Comparison of ENCODE assay signal across 16 mouse cellular contexts in the genomic region with DNA sequence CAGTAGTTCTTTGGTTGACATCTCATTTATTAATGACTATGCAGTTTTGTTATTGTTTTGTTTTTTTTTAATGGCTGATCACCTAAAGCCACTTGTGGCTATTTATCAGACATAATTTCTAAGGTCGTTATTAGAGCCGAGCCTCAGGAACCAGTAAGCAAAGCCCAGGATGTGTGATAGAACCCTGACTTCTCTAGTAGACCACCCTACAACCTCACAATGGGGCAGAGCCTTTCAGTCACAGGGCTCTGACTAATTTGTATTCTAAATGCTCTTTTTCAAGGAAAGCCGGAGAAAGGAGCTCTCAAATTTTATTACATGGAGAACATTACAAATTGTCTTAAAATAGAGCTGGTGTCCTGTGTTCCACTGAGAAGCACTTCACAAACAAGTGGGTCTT.
A peak's percentile ranks its signal among the peaks of the same experiment; 100 is the strongest.
DNase-seq lines count a peak whose midpoint lies in the region; ATAC-seq and TF ChIP-seq lines count a peak whose summit lies in the region.
"Had no signal": no experiment of that assay in that cellular context is flagged by ENCODE, and none has a peak within 500 bp of the region (broad histone marks: within the 10 kb centered on the region; RNA-seq: fewer than 3 reads in every experiment).

No protein-coding gene starts in this region.

- ATAC-seq in forebrain, embryonic 14.5 days: peak; percentile 24; the same call in 1 of the 2 replicates
- ATAC-seq in forebrain, postnatal 0 days: no peak
- no peak for ATAC-seq in lung, embryonic 15.5 days (ENCODE audit: borderline replicate concordance, extremely low read depth, low FRiP score, low TSS enrichment)
- ATAC-seq in hindbrain, embryonic 14.5 days (ENCODE audit: low FRiP score): no peak
- no peak for ATAC-seq in midbrain, postnatal 0 days (ENCODE audit: low FRiP score)

- H3K4me1 ChIP-seq in forebrain, embryonic 14.5 days (ENCODE audit: control insufficient read depth, insufficient read depth, low read length): peaks cover 12% of the 10 kb centered on the region
- 0 out of 2 replicates have a peak, but pooled peaks cover 7% of the 10 kb centered on the region for H3K4me1 ChIP-seq in forebrain, postnatal 0 days (ENCODE audit: insufficient read depth)
- peaks cover 21% of the 10 kb centered on the region for H3K4me1 ChIP-seq in lung, embryonic 15.5 days
- H3K4me1 ChIP-seq in hindbrain, embryonic 14.5 days (replicated peaks; ENCODE audit: control insufficient read depth, insufficient read depth, low read length): peaks cover 14% of the 10 kb centered on the region
- peaks cover 3% of the 10 kb centered on the region; the same call in 1 of the 2 replicates for H3K4me1 ChIP-seq in midbrain, postnatal 0 days (ENCODE audit: insufficient read depth, low read length)

- peak; percentile 5 for DNase-seq in forebrain, embryonic 14.5 days (ENCODE audit: low spot score)
- no peak for DNase-seq in forebrain, postnatal 0 days
- DNase-seq in lung, postnatal 4 days: no peak
- no peak for DNase-seq in hindbrain, embryonic 14.5 days (ENCODE audit: low spot score)
- no peak for DNase-seq in midbrain, postnatal 0 days (ENCODE audit: low spot score)
- no peak for DNase-seq in adrenal gland, adult 18-20 months (ENCODE audit: low spot score in 2 of 2)
- DNase-seq in layer of hippocampus, adult 18-20 months (ENCODE audit: low spot score in 2 of 2): no peak
- DNase-seq: adrenal gland, postnatal 10 days; cerebellum, adult 11 months; cerebellum, postnatal 25 days; gastrocnemius, postnatal 10 days; kidney, postnatal 14 days; right cerebral cortex, postnatal 14 days had no signal

- H3K36me3 ChIP-seq in forebrain, embryonic 14.5 days (ENCODE audit: control insufficient read depth, insufficient read depth, low read length): no peaks in the 10 kb centered on the region
- H3K36me3 ChIP-seq in forebrain, postnatal 0 days (ENCODE audit: insufficient read depth): no peaks in the 10 kb centered on the region
- H3K36me3 ChIP-seq in lung, embryonic 15.5 days: no peaks in the 10 kb centered on the region
- H3K36me3 ChIP-seq in hindbrain, embryonic 14.5 days (replicated peaks; ENCODE audit: control insufficient read depth, insufficient read depth): no peaks in the 10 kb centered on the region
- no peaks in the 10 kb centered on the region for H3K36me3 ChIP-seq in midbrain, postnatal 0 days (ENCODE audit: insufficient read depth, low read length)

- WGBS in forebrain, embryonic 14.5 days: 33% methylated on average over 3 of the region's 3 CpGs
- 32% methylated on average over 3 of the region's 3 CpGs for WGBS in forebrain, postnatal 0 days
- whole genome bisulfite sequencing in lung, embryonic 15.5 days: 60% methylated on average over 3 of the region's 3 CpGs
- WGBS in hindbrain, embryonic 14.5 days: 57% methylated on average over 3 of the region's 3 CpGs
- WGBS in midbrain, postnatal 0 days: 40% methylated on average over 3 of the region's 3 CpGs

- no peak for TF ChIP-seq CTCF in forebrain, postnatal 0 days (IDR thresholded peaks at IDR 0.05; ENCODE audit: low read depth)
- no peak for TF ChIP-seq CTCF in midbrain, postnatal 0 days (IDR thresholded peaks at IDR 0.05)

- peak overlapping the region; percentile 18; the same call in 1 of the 2 replicates for H3K4me2 ChIP-seq in forebrain, embryonic 14.5 days (ENCODE audit: low read length)
- no peak overlapping the region for H3K4me2 ChIP-seq in forebrain, postnatal 0 days (ENCODE audit: low read depth)
- no peak overlapping the region for H3K4me2 ChIP-seq in lung, embryonic 15.5 days
- peak overlapping the region; percentile 48 for H3K4me2 ChIP-seq in hindbrain, embryonic 14.5 days (replicated peaks)
- H3K4me2 ChIP-seq in midbrain, postnatal 0 days (ENCODE audit: low read depth, low read length, poor library complexity, severe bottlenecking): peak overlapping the region; percentile 33
- H3K4me2 ChIP-seq: limb, embryonic 13.5 days had no signal

- H3K27ac ChIP-seq in forebrain, embryonic 14.5 days (ENCODE audit: low read depth, low read length): no peak overlapping the region
- no peak overlapping the region for H3K27ac ChIP-seq in forebrain, postnatal 0 days (ENCODE audit: low read depth, low read length)
- peak overlapping the region; percentile 81 for H3K27ac ChIP-seq in lung, embryonic 15.5 days
- H3K27ac ChIP-seq in hindbrain, embryonic 14.5 days: no peak overlapping the region
- H3K27ac ChIP-seq in midbrain, postnatal 0 days (ENCODE audit: low read depth, low read length): no peak overlapping the region
- H3K27ac ChIP-seq: limb, embryonic 13.5 days; liver, embryonic 14.5 days had no signal

- no peak overlapping the region for H3K4me3 ChIP-seq in forebrain, embryonic 14.5 days (ENCODE audit: low read depth, low read length)
- H3K4me3 ChIP-seq in forebrain, postnatal 0 days (ENCODE audit: low read depth, low read length): no peak overlapping the region
- no peak overlapping the region for H3K4me3 ChIP-seq in lung, embryonic 15.5 days
- H3K4me3 ChIP-seq in hindbrain, embryonic 14.5 days (replicated peaks; ENCODE audit: low read length): peak overlapping the region; percentile 17; the same call in 1 of the 2 replicates
- no peak overlapping the region; the same call in 1 of the 2 replicates for H3K4me3 ChIP-seq in midbrain, postnatal 0 days (ENCODE audit: low read depth, low read length)
- H3K4me3 ChIP-seq: limb, embryonic 13.5 days had no signal

- no peaks in the 10 kb centered on the region for H3K9me3 ChIP-seq in forebrain, embryonic 14.5 days (replicated peaks; ENCODE audit: control insufficient read depth, low read length)
- no peaks in the 10 kb centered on the region for H3K9me3 ChIP-seq in forebrain, postnatal 0 days (ENCODE audit: low read length)
- no peaks in the 10 kb centered on the region for H3K9me3 ChIP-seq in lung, embryonic 15.5 days
- H3K9me3 ChIP-seq in hindbrain, embryonic 14.5 days (ENCODE audit: control insufficient read depth, low read length): no peaks in the 10 kb centered on the region
- H3K9me3 ChIP-seq in midbrain, postnatal 0 days (ENCODE audit: low read length): no peaks in the 10 kb centered on the region
- H3K9me3 ChIP-seq: limb, embryonic 13.5 days had no signal

- no peak overlapping the region for H3K9ac ChIP-seq in forebrain, embryonic 14.5 days (ENCODE audit: low read length)
- H3K9ac ChIP-seq in forebrain, postnatal 0 days: no peak overlapping the region
- no peak overlapping the region for H3K9ac ChIP-seq in lung, embryonic 15.5 days
- no peak overlapping the region for H3K9ac ChIP-seq in hindbrain, embryonic 14.5 days
- H3K9ac ChIP-seq in midbrain, postnatal 0 days (replicated peaks; ENCODE audit: low read length, poor library complexity, severe bottlenecking): no peak overlapping the region
- H3K9ac ChIP-seq: limb, embryonic 13.5 days; liver, embryonic 14.5 days had no signal

- no peaks in the 10 kb centered on the region for H3K27me3 ChIP-seq in forebrain, embryonic 14.5 days (replicated peaks; ENCODE audit: control insufficient read depth, insufficient read depth, low read length)
- no peaks in the 10 kb centered on the region for H3K27me3 ChIP-seq in forebrain, postnatal 0 days (ENCODE audit: insufficient read depth, low read length)
- no peaks in the 10 kb centered on the region for H3K27me3 ChIP-seq in lung, embryonic 15.5 days
- H3K27me3 ChIP-seq in hindbrain, embryonic 14.5 days (ENCODE audit: control insufficient read depth, insufficient read depth, low read length): no peaks in the 10 kb centered on the region
- no peaks in the 10 kb centered on the region for H3K27me3 ChIP-seq in midbrain, postnatal 0 days (ENCODE audit: insufficient read depth, low read length)
- H3K27me3 ChIP-seq: limb, embryonic 13.5 days had no signal

Comparison
In these comparisons a context has a peak if more than half of its experiments do, and no peak if none do; other contexts are left out.
1. H3K4me2 ChIP-seq: peak in forebrain, embryonic 14.5 days (single experiment), hindbrain, embryonic 14.5 days (single experiment) and midbrain, postnatal 0 days (single experiment); none in forebrain, postnatal 0 days (single experiment) and lung, embryonic 15.5 days (single experiment).